ENCODE assay signal across 7 mouse cellular contexts in genomic region chr10:67547850-67548260, GRCm38 (mm10). TPM values are rescaled to one million over a fixed set of nuclear protein-coding genes. Genes with fewer than 3 reads are reported as not detected.
DNase-seq lines count a peak whose midpoint lies in the region; ATAC-seq and TF ChIP-seq lines count a peak whose summit lies in the region.

No protein-coding gene starts in this region.

- peak overlapping the region; percentile 88 for H3K4me2 ChIP-seq in kidney, embryonic 15.5 days

- peak; percentile 30 for ATAC-seq in kidney, embryonic 15.5 days (replicated peaks; ENCODE audit: low FRiP score)
- no peak for ATAC-seq in monocyte, adult 5-6 weeks (replicated peaks; ENCODE audit: insufficient number of reproducible peaks, low FRiP score, low TSS enrichment, poor library complexity, severe bottlenecking)

- 14% methylated on average over 20 of the region's 20 CpGs for WGBS in thymus, adult 2 months
- 1% methylated on average over 20 of the region's 20 CpGs for WGBS in kidney, embryonic 15.5 days
- 13% methylated on average over 20 of the region's 20 CpGs for WGBS in macrophage (ENCODE audit: missing documents)

- H3K27me3 ChIP-seq in thymus, adult 2 months (ENCODE audit: control insufficient read depth, insufficient read depth, low read length) = no peaks in the 10 kb centered on the region
- H3K27me3 ChIP-seq in kidney, embryonic 15.5 days = no peaks in the 10 kb centered on the region

- H3K4me1 ChIP-seq in thymus, adult 2 months (replicated peaks; ENCODE audit: control insufficient read depth, insufficient read depth, low read length) = peaks cover 12% of the 10 kb centered on the region
- H3K4me1 ChIP-seq in kidney, embryonic 15.5 days = peaks cover 33% of the 10 kb centered on the region

- H3K79me2 ChIP-seq in macrophage (ENCODE audit: inconsistent target) = peaks cover 45% of the 10 kb centered on the region

- no peak for TF ChIP-seq CTCF in thymus, adult 2 months (IDR thresholded peaks at IDR 0.05; ENCODE audit: borderline replicate concordance, control insufficient read depth, extremely low read depth, insufficient read depth, low read length, poor library complexity)
- TF ChIP-seq CTCF in brain, embryonic 14.5 days (IDR thresholded peaks at IDR 0.05; ENCODE audit: borderline replicate concordance, extremely low read depth, insufficient read depth, insufficient read length) = no peak

- H3K27ac ChIP-seq in thymus, adult 2 months (ENCODE audit: control insufficient read depth, insufficient read depth, low read length) = no peak overlapping the region
- H3K27ac ChIP-seq in kidney, embryonic 15.5 days = peak overlapping the region; percentile 98
- peak overlapping the region; percentile 50 for H3K27ac ChIP-seq in macrophage

- no peaks in the 10 kb centered on the region for H3K9me3 ChIP-seq in kidney, embryonic 15.5 days (replicated peaks)

- DNase-seq in thymus, adult 2 months = peak; percentile 28
- no peak for DNase-seq in thymus, postnatal 25 days
- DNase-seq in brain, embryonic 14.5 days (ENCODE audit: low read depth) = peak; percentile 29
- peak; percentile 32 for DNase-seq in gastrocnemius, postnatal 10 days

- no peak for TF ChIP-seq POLR2A in thymus, adult 2 months (IDR thresholded peaks at IDR 0.05; ENCODE audit: control insufficient read depth, extremely low read depth, insufficient read depth, low read length, poor library complexity)
- no peak for TF ChIP-seq POLR2A in brain, embryonic 14.5 days (IDR thresholded peaks at IDR 0.05; ENCODE audit: borderline replicate concordance, extremely low read depth, insufficient read depth, insufficient read length, poor library complexity, severe bottlenecking)

- H3K4me3 ChIP-seq in thymus, adult 2 months (ENCODE audit: control insufficient read depth, insufficient read depth, low read length) = peak overlapping the region; percentile 62
- H3K4me3 ChIP-seq in kidney, embryonic 15.5 days (replicated peaks) = peak overlapping the region; percentile 92
- peak overlapping the region; percentile 58 for H3K4me3 ChIP-seq in macrophage (ENCODE audit: inconsistent target)

- H3K9ac ChIP-seq in kidney, embryonic 15.5 days = peak overlapping the region; percentile 89

- H3K36me3 ChIP-seq in thymus, adult 2 months (ENCODE audit: control insufficient read depth, insufficient read depth, low read length) = no peaks in the 10 kb centered on the region
- peaks cover 17% of the 10 kb centered on the region for H3K36me3 ChIP-seq in kidney, embryonic 15.5 days
- 0 out of 2 replicates have a peak, but pooled peaks cover 15% of the 10 kb centered on the region for H3K36me3 ChIP-seq in macrophage (ENCODE audit: inconsistent target)

RNA-seq across cellular contexts. Expression of gene Ado, which starts 0.9 kb away (rescaled TPM):
- 20.7 and 25.0 TPM in 2 replicates for polyA plus RNA-seq in thymus, adult 2 months (2012; rRNA removed)
- polyA plus RNA-seq in brain, embryonic 14.5 days (2012; rRNA removed) = 15.7 and 24.8 TPM in 2 replicates
- 10 to 100 TPM; 19.1 to 19.6 TPM for total RNA-seq in gastrocnemius, postnatal 10 days (2021)
- 70.1 and 72.4 TPM in 2 replicates for polyA plus RNA-seq in kidney, embryonic 15.5 days (2015; fragmentation: Nextera tagmentation; extraction: Ambion mirVana)
- total RNA-seq in macrophage (2018; cell fraction: chromatin; rRNA removed) = 10 to 100 TPM in 12 of 26 experiments, 1 to 10 TPM in 14; 3.9 to 18.2 (median 9.0) TPM
- 10 to 100 TPM; 14.4 to 30.5 (median 20.1) TPM for total RNA-seq in macrophage (2018; cell fraction: cytosol; rRNA removed)
- 10 to 100 TPM in 25 of 26 experiments, 1 to 10 TPM in 1; 7.9 to 31.1 (median 19.0) TPM for total RNA-seq in macrophage (2018; cell fraction: nucleus; rRNA removed)
- polyA plus RNA-seq in macrophage (2018) = 12.0 to 21.8 TPM (median 16.8 TPM) in 3 replicates
- total RNA-seq in monocyte, adult 5-6 weeks (2017) = 9.8 to 11.6 TPM (median 11.4 TPM) in 3 replicates

RNA-seq across cellular contexts. Expression of gene Egr2, which starts 12.6 kb away (rescaled TPM):
- 73.0 and 79.2 TPM in 2 replicates for polyA plus RNA-seq in thymus, adult 2 months (2012; rRNA removed)
- 0.39 and 1.4 TPM in 2 replicates for polyA plus RNA-seq in brain, embryonic 14.5 days (2012; rRNA removed)
- 1 to 10 TPM; 4.2 to 4.3 TPM for total RNA-seq in gastrocnemius, postnatal 10 days (2021)
- polyA plus RNA-seq in kidney, embryonic 15.5 days (2015; fragmentation: Nextera tagmentation; extraction: Ambion mirVana) = 0.52 and 1.1 TPM in 2 replicates
- 100 to 1,000 TPM in 7 of 26 experiments, 10 to 100 TPM in 11, 1 to 10 TPM in 7, under 1 TPM in 1; 0.76 to 337 (median 29.7) TPM for total RNA-seq in macrophage (2018; cell fraction: chromatin; rRNA removed)
- 100 to 1,000 TPM in 7 of 26 experiments, 10 to 100 TPM in 14, 1 to 10 TPM in 5; 1.4 to 401 (median 24.9) TPM for total RNA-seq in macrophage (2018; cell fraction: cytosol; rRNA removed)
- total RNA-seq in macrophage (2018; cell fraction: nucleus; rRNA removed) = 100 to 1,000 TPM in 10 of 26 experiments, 10 to 100 TPM in 12, 1 to 10 TPM in 3, under 1 TPM in 1; 0.89 to 484 (median 80.4) TPM
- polyA plus RNA-seq in macrophage (2018) = 4.5 to 19.2 TPM (median 9.6 TPM) in 3 replicates
- 5.2 to 9.9 TPM (median 9.1 TPM) in 3 replicates for total RNA-seq in monocyte, adult 5-6 weeks (2017)
